Mouse (Mus musculus) v-Abl transformed pro-B cells (cell line): ENCODE results near the gene Ifi27.

Experiments used
- in situ Hi-C, 2 experiments: fragments of 400-800 bp; cut with MboI; formaldehyde crosslinking; loops; one replicate each; pipeline ENCODE4 v1.15.1; 2025; ENCODE audit not compliant: unreplicated experiment in 2 of 2

Gene Ifi27

DNA sequence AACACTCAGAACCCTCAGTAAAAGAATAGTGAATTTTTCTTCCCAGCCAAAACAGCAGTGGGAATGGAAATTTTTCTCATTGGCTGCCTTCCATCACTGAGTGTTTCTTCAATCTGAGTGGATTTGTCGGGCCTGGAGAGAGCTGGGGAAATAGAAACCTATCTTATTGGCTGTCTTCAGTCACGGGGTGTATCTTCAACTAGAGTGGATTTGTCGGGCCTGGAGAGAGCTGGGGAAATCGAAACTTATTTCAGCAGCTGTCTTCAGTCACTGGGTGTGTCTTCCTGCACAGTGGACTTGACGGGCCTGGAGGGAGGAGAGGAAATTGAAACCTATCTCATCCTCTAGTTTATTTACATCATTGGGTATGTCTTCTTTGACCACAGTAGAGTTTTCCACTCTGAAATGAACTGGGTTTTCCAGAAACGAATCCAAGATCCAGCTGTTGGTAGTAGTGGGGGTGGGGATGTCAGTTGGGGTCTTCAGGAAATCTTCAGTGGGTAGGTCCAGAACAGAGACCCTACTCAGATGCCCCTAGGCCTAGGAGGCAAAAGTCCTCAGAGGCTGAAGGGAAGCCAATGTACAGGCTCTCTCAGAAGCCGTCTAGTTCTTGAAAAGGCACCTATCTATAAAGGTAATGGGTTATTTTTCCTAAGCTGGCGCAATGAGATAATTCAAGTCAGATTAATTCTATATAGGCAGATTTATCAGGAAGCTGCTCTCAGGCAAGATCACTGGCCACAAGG, at the start of gene Ifi27:
Gene Ifi27, plus strand, starts transcription at position 226 of the 746 bp plus-strand sequence.
- in situ Hi-C loops, result no loop called here

DNA sequence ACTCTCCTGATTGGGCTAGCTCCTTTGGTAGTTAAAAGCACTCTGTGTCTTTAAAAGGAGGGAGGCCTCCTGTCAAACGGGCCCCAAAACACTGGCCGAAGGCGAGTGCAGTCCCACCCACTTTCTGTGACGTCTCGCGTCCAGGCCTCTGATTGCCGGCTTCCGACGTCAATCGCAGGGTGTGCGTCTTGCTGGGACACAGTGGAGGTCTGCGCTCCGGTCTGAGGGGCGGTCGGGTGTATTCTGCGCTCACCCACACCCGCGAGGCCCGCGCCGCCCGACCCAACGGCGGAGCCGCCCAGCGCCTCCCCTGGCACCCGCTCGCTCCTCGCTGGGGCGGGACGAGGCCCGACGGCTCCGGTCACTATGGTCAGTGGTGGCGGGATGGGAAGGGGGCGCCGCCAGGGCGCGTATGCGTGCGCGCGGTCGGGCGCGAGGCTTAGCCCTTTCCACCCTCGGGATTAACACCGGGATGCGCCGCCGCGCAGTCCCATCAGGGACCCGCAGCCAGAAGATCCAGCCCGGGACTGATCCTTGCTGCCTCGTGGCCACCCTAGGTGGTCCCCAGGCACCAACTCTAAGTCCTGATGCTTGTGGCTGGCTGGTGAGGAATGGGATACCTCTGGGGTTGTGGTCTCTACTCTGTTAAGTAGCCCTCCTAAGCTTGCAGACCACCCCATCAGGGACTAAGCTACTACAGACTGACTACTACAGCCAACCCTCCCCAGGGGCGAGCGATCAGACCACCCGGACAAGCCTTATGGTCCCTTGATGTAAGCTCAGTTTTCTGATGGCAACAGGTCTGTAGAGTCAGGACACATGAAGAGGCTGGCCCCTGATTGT, 45.3 kb upstream of the Ifi27 start, which contains the start of gene Otub2:
Gene Otub2, plus strand, starts transcription at position 178 of the 843 bp plus-strand sequence.
- in situ Hi-C loops, result loop anchor here in 1 of 2 experiments (25.0 kb wide), 2 partner anchors 626 to 1624 kb away; partner anchors contain the start of genes Gm20604, Gm28051, Gon7 and Syne3

GRCm38 (mm10) chr12:103389348-103389727, 44.7 kb upstream of the Ifi27 start:
- in situ Hi-C loops, result loop anchor here in 1 of 2 experiments (25.0 kb wide), 2 partner anchors 627 to 1623 kb away; partner anchors contain the start of genes Gm20604, Gm28051, Gon7 and Syne3

- in situ Hi-C loops, result loop anchor here in 1 of 2 experiments (25.0 kb wide), 2 partner anchors 628 to 1622 kb away; partner anchors contain the start of genes Gm20604, Gm28051, Gon7 and Syne3
Observed at GRCm38 (mm10) chr12:103389982-103390381, 44.0 kb upstream of the Ifi27 start.

GRCm38 (mm10) chr12:103391098-103391497, 42.9 kb upstream of the Ifi27 start:
- in situ Hi-C loops, result loop anchor here in 1 of 2 experiments (25.0 kb wide), 2 partner anchors 629 to 1621 kb away; partner anchors contain the start of genes Gm20604, Gm28051, Gon7 and Syne3

DNA sequence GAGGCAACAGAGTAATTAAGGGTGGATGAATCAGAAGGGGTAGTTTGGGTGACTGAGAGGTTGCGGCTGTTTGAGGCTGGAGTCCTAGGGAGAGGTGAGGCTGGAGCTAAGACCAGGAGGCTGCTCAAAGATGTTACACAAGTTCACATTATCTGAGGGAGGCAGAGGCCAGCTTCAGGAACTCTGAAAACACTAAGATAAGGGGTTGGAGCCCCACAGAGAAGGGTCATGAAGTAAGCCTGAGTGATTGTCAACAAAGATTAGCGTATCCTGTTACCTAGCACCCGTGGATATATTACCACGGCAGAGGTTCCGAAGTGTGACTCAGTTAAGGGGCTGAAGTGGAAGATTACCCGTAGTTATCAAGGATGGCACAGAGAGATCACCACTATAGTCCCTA, 40.5 kb upstream of the Ifi27 start:
- in situ Hi-C loops, result loop anchor here in 1 of 2 experiments (25.0 kb wide), 2 partner anchors 631 to 1619 kb away; partner anchors contain the start of genes Gm20604, Gm28051, Gon7 and Syne3

GRCm38 (mm10) chr12:103395486-103396275, 38.3 kb upstream of the Ifi27 start:
- in situ Hi-C loops, result loop anchor here in 1 of 2 experiments (25.0 kb wide), 2 partner anchors 633 to 1617 kb away; partner anchors contain the start of genes Gm20604, Gm28051, Gon7 and Syne3

DNA sequence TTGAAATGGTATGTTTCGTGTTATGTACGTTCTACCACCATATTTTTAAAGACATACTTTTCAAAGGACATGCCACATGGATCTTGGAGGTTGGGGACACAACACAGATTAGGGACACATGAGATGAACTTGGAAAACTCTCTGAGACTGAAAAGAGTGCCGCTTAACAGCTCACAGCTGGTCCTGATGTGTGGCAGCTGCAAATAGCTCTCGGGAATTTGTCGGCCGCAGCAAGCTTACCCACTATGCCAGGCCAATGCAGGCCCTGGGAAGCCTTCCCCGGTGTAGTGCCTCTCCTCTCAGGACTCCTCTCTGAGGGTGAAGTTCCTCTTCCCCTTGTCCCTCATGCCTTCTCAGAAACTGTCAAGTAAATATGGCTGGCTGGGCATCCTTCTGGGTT, 37.3 kb upstream of the Ifi27 start:
- in situ Hi-C loops, result loop anchor here in 1 of 2 experiments (25.0 kb wide), 2 partner anchors 634 to 1616 kb away; partner anchors contain the start of genes Gm20604, Gm28051, Gon7 and Syne3

DNA sequence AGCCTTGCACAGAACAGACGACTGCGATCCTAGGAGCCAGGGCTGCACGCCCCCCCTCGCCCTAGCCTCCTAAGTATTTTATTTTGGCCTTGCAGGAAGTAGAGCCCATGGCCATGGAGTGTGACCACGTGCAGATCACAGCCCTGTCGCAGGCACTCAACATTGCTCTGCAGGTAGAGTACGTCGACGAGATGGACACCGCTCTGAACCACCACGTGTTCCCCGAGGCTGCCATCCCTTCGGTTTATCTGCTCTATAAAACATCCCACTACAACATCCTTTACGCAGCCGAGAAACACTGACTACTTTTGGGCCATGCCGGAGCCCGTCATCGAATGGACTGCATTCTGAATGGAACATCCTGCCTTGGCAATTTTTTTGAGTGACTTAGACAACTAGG, 29.9 kb upstream of the Ifi27 start:
- in situ Hi-C loops, result no loop called here

DNA sequence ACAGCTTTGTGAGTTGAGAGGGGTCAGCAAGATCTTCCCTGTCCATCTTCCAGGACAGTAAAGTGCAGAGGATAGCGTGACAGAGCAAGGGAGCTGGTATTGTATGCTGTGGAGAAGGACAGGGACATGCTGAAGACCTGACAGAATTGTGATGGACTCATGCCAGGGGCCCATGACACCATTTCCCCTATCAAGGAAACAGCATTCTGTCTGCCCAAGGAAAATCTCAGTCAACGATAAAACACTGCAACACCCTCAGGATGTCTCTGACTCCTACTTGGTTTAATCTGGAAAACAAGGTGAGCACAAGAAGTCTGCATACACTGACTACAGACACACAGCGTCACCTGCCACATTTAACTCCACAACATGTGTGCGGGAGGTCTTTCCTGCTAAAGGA, 26.3 kb upstream of the Ifi27 start, which contains the start of gene 9330161L09Rik:
Gene 9330161L09Rik, minus strand, starts transcription at position 101 of the 400 bp plus-strand sequence.
- in situ Hi-C loops, result no loop called here

DNA sequence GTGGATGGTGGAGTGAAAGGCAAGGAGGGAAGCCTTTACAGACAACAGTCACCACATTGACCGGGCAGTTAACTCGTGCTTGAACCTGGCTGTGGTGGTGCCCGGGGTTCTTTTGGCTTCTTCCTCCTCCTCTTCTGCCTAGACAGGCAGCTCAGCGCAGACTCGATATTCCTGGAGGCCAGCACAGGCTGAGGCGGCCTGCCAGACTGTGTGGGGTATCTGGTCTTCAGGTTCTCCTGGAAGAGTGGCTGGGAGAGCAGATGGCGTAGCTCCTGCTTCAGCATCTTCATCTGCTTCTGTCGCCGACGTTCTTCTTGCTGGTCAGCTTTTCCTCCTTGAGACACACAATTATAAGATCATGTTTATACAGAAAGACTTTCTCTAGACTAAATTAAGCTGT, 25.9 kb upstream of the Ifi27 start:
- in situ Hi-C loops, result no loop called here

DNA sequence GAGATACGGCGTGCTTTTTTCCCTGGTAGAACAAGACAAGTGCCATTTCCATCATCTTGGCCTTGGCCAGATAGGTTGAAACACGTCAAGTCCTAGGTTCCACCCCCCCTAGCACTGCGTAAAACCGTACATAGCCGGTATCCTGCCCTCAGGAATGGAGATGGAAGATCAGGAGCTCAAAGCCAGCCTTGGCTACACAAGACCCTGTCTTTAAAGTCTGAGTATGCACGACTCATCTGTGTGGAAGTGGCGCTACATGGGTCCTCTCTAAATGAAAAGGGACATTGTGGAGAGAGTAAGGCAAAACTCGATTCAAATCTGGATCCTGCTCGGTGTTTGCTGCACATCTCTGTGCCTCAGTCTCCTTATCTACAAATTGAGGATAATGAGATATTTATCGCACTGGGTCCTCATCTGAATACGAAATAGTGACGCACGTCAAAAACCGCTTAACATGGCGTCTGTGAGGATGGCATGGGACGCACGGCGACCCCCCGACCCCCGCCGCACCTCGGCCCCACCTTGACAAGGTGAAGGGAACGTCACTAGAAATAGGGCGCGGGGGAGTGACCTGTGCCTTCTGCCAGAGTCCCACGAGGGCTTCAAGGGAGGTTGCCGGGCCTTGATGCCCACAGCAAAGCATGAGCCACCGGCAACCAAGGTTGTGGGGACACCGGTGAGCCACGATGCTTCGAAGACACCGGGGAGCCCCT, 8.8 kb upstream of the Ifi27 start:
- in situ Hi-C loops, result loop anchor here (5.0 to 10.0 kb wide), 2 partner anchors 67 to 670 kb away; partner anchors contain the start of genes Gm20604 (in 1 of the 2), Gm28051 (in 1 of the 2), Gon7 (in 1 of the 2) and Ubr7 (in 1 of the 2)

- in situ Hi-C loops, result loop anchor here (5.0 to 10.0 kb wide), 2 partner anchors 66 to 671 kb away; partner anchors contain the start of genes Gm20604 (in 1 of the 2), Gm28051 (in 1 of the 2), Gon7 (in 1 of the 2) and Ubr7 (in 1 of the 2)
Observed at GRCm38 (mm10) chr12:103425729-103426470, 8.1 kb upstream of the Ifi27 start, which contains the start of gene Ddx24. TSS of gene Ddx24 (minus strand) at chr12:103425830.

GRCm38 (mm10) chr12:103426710-103427109, 7.3 kb upstream of the Ifi27 start:
- in situ Hi-C loops, result loop anchor here (5.0 to 10.0 kb wide), 2 partner anchors 66 to 672 kb away; partner anchors contain the start of genes Gm20604 (in 1 of the 2), Gm28051 (in 1 of the 2), Gon7 (in 1 of the 2) and Ubr7 (in 1 of the 2)

DNA sequence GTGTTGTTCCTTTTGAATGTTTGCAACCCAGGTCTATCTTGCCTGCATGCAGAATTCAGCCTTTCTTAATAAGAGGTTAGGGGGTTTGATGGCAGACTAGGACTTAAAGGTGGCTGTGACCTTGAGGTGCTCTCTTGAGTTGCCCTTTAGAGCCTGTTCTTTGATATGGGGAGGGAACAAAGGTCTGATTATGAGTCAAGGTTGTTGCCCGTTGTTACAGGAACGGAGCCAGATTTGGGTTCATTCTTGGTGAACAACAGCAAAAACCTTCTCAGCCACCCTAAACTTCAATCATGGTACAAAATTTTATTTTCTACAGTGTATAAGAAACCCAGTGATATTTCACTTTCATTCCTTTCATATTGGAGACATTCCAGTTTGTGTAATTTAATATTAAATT, 581 bp upstream of the Ifi27 start:
- in situ Hi-C loops, result no loop called here

DNA sequence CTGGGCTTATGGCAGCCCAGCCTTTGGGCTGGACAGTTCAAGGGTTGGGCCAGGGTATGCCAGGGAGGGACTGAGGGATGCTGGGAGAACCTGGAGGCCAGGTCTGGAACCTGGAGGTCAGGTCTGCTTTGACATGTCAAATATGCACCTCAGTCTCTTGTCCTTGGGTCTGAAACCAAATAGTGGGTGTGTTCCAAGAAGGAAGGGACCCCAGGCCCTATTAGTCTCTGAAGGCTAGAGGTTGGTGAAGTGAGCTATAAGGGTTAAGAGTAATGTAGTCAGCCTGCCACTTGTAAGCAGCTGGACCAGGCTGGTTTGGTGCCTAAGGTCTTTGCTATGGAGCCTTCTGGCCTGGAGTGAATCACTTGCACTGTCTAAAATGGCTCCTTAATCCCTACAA, 850 bp downstream of the Ifi27 start:
- in situ Hi-C loops, result no loop called here

DNA sequence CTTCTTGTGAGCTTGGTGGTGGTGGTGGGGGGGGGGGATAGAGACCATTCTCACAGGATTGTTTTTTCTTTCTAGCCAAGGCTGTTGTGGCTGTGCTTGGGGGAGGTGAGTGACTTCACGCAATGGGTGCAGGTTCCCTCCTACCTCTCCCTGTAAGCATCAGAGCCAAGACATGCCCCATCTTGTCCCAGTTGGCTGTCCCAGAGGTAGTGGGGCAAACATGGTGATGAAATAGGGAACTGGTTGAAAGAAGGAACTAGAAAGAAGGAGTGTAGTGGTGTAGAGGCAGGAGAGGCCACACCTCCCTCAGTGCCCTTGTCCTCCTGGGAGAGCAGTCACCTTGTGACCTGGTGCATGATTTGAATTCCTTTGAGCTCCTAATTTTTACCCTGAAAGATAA, 3.6 kb downstream of the Ifi27 start:
- in situ Hi-C loops, result no loop called here

GRCm38 (mm10) chr12:103443524-103443923, 9.5 kb downstream of the Ifi27 start, which contains the start of gene Ifi27l2a:
TSS of gene Ifi27l2a (minus strand) at chr12:103443680.
- in situ Hi-C loops, result no loop called here
